Mouse (Mus musculus) C2C12 (cell line): ENCODE data around the gene Rgs6. TPM values are rescaled to one million over a fixed set of nuclear protein-coding genes. Genes with fewer than 3 reads are reported as not detected.

ENCODE experiments used
- H3K27me3 ChIP-seq: one replicate; pipeline ENCODE4 v1.6.1; 2011; ENCODE audit not compliant: control insufficient read depth, insufficient read depth, insufficient read length
- H3K36me3 ChIP-seq: one replicate; pipeline ENCODE4 v1.6.1; 2011; ENCODE audit not compliant: control insufficient read depth, insufficient read depth
- H3K4me3 ChIP-seq: one replicate; pipeline ENCODE4 v1.5.1; 2011; ENCODE audit warnings: mild to moderate bottlenecking, control low read depth; ENCODE audit not compliant: poor library complexity, insufficient read depth, severe bottlenecking
- H3K79me2 ChIP-seq: one replicate; pipeline ENCODE4 v1.6.1; 2011; ENCODE audit not compliant: control insufficient read depth, insufficient read depth
- H3K79me3 ChIP-seq: one replicate; pipeline ENCODE4 v1.6.1; 2011; ENCODE audit warnings: low read depth, control low read depth
- H3ac ChIP-seq: one replicate; pipeline ENCODE3; 2011; ENCODE audit warnings: low read depth; ENCODE audit not compliant: control insufficient read depth, insufficient read length
- CEBPB ChIP-seq: IDR thresholded peaks from one replicate; pipeline ENCODE4 v1.6.1; 2011; ENCODE audit warnings: low read depth, mild to moderate bottlenecking, control low read depth, moderate library complexity
- CTCF ChIP-seq: IDR thresholded peaks from one replicate; pipeline ENCODE4 v1.5.1; 2011; ENCODE audit not compliant: control insufficient read depth, insufficient read depth, insufficient read length
- FOSL1 ChIP-seq: IDR thresholded peaks from one replicate; pipeline ENCODE4 v1.8.0; 2011; ENCODE audit warnings: mild to moderate bottlenecking, low read length; ENCODE audit not compliant: poor library complexity, insufficient read depth, severe bottlenecking
- MAX ChIP-seq: IDR thresholded peaks from one replicate; pipeline ENCODE4 v1.6.1; 2011; ENCODE audit warnings: mild to moderate bottlenecking, control low read depth
- MYOD1 ChIP-seq: IDR thresholded peaks from one replicate; pipeline ENCODE4 v1.6.1; 2011; ENCODE audit warnings: low read depth; ENCODE audit not compliant: control insufficient read depth, insufficient read length
- MYOG ChIP-seq: IDR thresholded peaks from one replicate; pipeline ENCODE4 v1.6.1; 2011; ENCODE audit not compliant: control insufficient read depth, insufficient read length; ENCODE audit errors: extremely low read depth
- USF1 ChIP-seq: IDR thresholded peaks from one replicate; pipeline ENCODE4 v1.6.1; 2011; ENCODE audit warnings: low read depth, mild to moderate bottlenecking, control low read depth, moderate library complexity
- polyA plus RNA-seq: library from polyadenylated mRNA; unstranded; fragments of >200 nt; fragmentation: generic; extraction: Trizol; gene quantifications from one replicate; pipeline ENCODE4 v1.2.1, GENCODE M21; 2012; ENCODE audit warnings: missing spikeins

Gene Rgs6
- polyA plus RNA-seq, 1 experiment: not detected

GRCm38 (mm10) chr12:83136460-83136859 lies 548.4 kb downstream of the Rgs6 start:
- H3ac ChIP-seq: no peak overlapping the region
- no peak overlapping the region for H3K4me3 ChIP-seq
- no peaks in the 10 kb centered on the region for H3K27me3 ChIP-seq
- TF ChIP-seq MAX (no peak), MYOD1 (no peak), MYOG (no peak), CTCF (no peak), CEBPB (no peak), USF1 (no peak), FOSL1 (no peak)
- no peaks in the 10 kb centered on the region for H3K79me3 ChIP-seq
- H3K36me3 ChIP-seq: no peaks in the 10 kb centered on the region
- H3K79me2 ChIP-seq: no peaks in the 10 kb centered on the region

DNA sequence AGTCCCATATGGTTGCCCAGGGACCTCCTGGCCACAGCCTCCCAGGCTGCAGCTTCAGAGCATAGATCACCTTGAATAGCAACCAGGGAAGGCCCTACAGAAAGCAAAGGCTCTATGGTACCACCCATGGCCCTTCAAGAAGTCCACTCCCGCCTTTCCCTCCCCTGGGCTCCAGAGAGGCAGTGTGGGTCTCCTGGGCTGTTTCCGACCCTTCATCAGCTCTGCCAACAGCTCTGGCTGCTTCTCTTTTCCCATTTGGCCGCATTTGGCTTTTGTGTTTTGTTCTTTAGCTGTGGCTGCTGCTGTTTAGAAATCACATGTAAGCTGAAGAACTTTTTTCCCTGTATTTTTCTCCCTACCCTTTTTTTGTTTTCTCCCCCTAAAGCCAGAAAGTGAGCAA lies 548.9 kb downstream of the Rgs6 start:
- Histone ChIP-seq H3K36me3 (no peaks in the 10 kb centered on the region), H3K79me2 (no peaks in the 10 kb centered on the region), H3K4me3 (no peak overlapping the region), H3K79me3 (no peaks in the 10 kb centered on the region), H3ac (no peak overlapping the region), H3K27me3 (no peaks in the 10 kb centered on the region)
- no peak for TF ChIP-seq MYOD1
- TF ChIP-seq MAX: no peak
- TF ChIP-seq CEBPB: no peak
- no peak for TF ChIP-seq CTCF
- TF ChIP-seq MYOG: no peak
- no peak for TF ChIP-seq USF1
- no peak for TF ChIP-seq FOSL1

GRCm38 (mm10) chr12:83141164-83141563 lies 553.1 kb downstream of the Rgs6 start:
- H3K79me2 ChIP-seq: no peaks in the 10 kb centered on the region
- TF ChIP-seq FOSL1 (no peak), USF1 (no peak), MYOG (no peak), CTCF (no peak)
- no peak overlapping the region for H3K4me3 ChIP-seq
- H3ac ChIP-seq: no peak overlapping the region
- no peaks in the 10 kb centered on the region for H3K27me3 ChIP-seq
- H3K79me3 ChIP-seq: no peaks in the 10 kb centered on the region
- H3K36me3 ChIP-seq: no peaks in the 10 kb centered on the region

DNA sequence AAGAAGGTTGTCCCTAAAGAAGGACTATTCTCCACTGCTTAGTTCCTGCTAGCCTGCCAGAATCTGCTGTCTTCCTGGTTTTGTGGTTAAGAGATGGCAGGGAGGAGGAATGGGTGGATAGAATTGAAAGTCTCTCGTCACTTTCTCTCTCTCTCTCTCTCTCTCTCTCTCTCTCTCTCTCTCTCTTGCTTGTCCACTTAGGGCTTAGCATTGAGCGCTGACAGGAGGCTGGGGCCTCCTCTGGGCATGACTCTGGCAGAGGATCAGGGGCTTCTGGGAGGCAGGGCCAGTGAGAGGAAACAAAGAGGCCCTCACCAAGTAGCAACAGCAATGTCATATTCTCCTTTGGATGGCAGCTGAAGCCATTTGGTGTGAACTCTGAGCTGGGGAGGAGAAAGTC lies 554.4 kb downstream of the Rgs6 start:
- Histone ChIP-seq H3K36me3 (no peaks in the 10 kb centered on the region), H3K4me3 (no peak overlapping the region), H3ac (no peak overlapping the region), H3K27me3 (no peaks in the 10 kb centered on the region), H3K79me3 (no peaks in the 10 kb centered on the region), H3K79me2 (no peaks in the 10 kb centered on the region)
- no peak for TF ChIP-seq CTCF
- TF ChIP-seq MYOG: no peak
- TF ChIP-seq MAX: no peak
- TF ChIP-seq FOSL1: no peak
- no peak for TF ChIP-seq CEBPB
- no peak for TF ChIP-seq MYOD1
- no peak for TF ChIP-seq USF1

DNA sequence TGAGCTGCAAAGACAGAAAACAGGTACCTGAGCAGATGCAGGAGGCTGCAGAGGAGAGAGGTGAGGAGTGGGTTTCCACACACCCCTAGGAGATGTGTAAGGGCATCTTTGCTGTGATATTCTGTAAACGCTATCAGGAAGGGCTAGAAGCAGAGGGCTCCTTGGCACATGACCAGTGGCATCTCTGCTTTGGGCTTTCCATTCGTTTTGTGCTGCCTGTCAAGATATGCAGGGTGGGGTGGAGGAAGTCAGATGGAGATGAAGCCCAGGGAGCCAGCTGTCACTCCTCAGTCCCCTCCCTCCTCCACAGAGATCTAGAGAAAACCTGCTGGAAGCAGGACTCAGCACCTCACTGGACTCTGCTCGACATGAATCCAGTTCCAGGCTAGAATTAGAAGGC lies 555.0 kb downstream of the Rgs6 start:
- Histone ChIP-seq H3K27me3 (no peaks in the 10 kb centered on the region), H3K36me3 (no peaks in the 10 kb centered on the region), H3K79me2 (no peaks in the 10 kb centered on the region), H3K4me3 (no peak overlapping the region), H3K79me3 (no peaks in the 10 kb centered on the region), H3ac (no peak overlapping the region)
- TF ChIP-seq MAX: no peak
- TF ChIP-seq FOSL1: no peak
- no peak for TF ChIP-seq MYOG
- no peak for TF ChIP-seq CTCF
- TF ChIP-seq CEBPB: no peak

DNA sequence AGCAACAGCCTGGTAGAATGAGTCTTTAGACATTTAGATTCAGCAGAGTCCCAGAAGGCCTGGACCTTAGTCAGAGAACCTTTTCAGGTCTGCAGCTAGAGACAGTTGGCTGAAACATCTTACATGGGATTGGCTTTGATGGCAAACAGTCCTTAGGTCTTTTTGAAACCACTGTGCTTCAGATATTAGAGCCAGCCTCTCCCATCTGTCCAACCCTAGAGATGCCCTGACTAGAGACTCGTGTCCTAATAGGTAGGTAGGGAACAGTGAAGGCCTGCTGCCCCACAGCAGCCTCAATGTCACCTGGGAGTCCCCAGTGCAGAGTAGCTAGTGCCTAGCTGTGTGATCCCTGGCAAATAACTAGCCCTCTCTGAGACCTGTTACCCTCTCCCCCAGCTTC lies 555.5 kb downstream of the Rgs6 start:
- Histone ChIP-seq H3K79me3 (no peaks in the 10 kb centered on the region), H3K79me2 (no peaks in the 10 kb centered on the region), H3K27me3 (no peaks in the 10 kb centered on the region), H3ac (no peak overlapping the region), H3K36me3 (no peaks in the 10 kb centered on the region), H3K4me3 (no peak overlapping the region)
- no peak for TF ChIP-seq MAX
- TF ChIP-seq USF1: no peak
- TF ChIP-seq MYOG: no peak
- TF ChIP-seq CEBPB: no peak
